Mouse (Mus musculus) E14TG2a.4 (cell line): ENCODE results near the gene Polm.

Experiments
- H3K27me3 ChIP-seq: 2 replicates; pipeline ENCODE4 v1.6.1; 2014; ENCODE audit warnings: low read length, control low read depth; ENCODE audit not compliant: insufficient read depth
- H3K36me3 ChIP-seq: 2 replicates; pipeline ENCODE4 v1.6.1; 2014; ENCODE audit warnings: low read length, control low read depth; ENCODE audit not compliant: insufficient read depth
- H3K4me1 ChIP-seq: replicated peaks from 2 replicates; pipeline ENCODE4 v1.6.1; 2014; ENCODE audit warnings: low read depth, low read length, control low read depth
- H3K4me3 ChIP-seq: replicated peaks from 2 replicates; pipeline ENCODE4 v1.5.1; 2014; ENCODE audit warnings: mild to moderate bottlenecking, low read length
- H3K9me3 ChIP-seq: 2 replicates; pipeline ENCODE4 v1.6.1; 2014; ENCODE audit warnings: low read length, control low read depth
- CTCF ChIP-seq: conservative IDR thresholded peaks from 2 replicates; pipeline ENCODE4 v1.5.1; 2014; ENCODE audit warnings: low read length
- NANOG ChIP-seq: IDR thresholded peaks from 2 replicates; pipeline ENCODE4 v1.6.1; 2014; ENCODE audit warnings: borderline replicate concordance, low read length, mixed read lengths
- POU5F1 ChIP-seq: IDR thresholded peaks from 2 replicates; pipeline ENCODE4 v1.6.1; 2014; ENCODE audit warnings: low read length, borderline replicate concordance

Gene Polm

GRCm38 (mm10) chr11:5860639-5861038, 22.8 kb upstream of the Polm start:
- Histone ChIP-seq H3K36me3 (peaks cover 14% of the 10 kb centered on the region), H3K9me3 (no peaks in the 10 kb centered on the region), H3K27me3 (peaks cover 63% of the 10 kb centered on the region), H3K4me3 (no peak overlapping the region), H3K4me1 (peaks cover 38% of the 10 kb centered on the region)
- TF ChIP-seq POU5F1 (no peak), NANOG (no peak), CTCF (no peak)

- H3K27me3 ChIP-seq, result peaks cover 58% of the 10 kb centered on the region
- no peak for TF ChIP-seq POU5F1
- TF ChIP-seq NANOG, result no peak
- TF ChIP-seq CTCF, result no peak
- peaks cover 8% of the 10 kb centered on the region for H3K36me3 ChIP-seq
- H3K4me1 ChIP-seq, result peaks cover 44% of the 10 kb centered on the region
- H3K4me3 ChIP-seq, result no peak overlapping the region
- no peaks in the 10 kb centered on the region for H3K9me3 ChIP-seq
These were observed 22.2 kb upstream of the Polm start for GRCm38 (mm10) chr11:5859883-5860550.

GRCm38 (mm10) chr11:5858723-5859122, 20.9 kb upstream of the Polm start:
- Histone ChIP-seq H3K4me1 (peaks cover 57% of the 10 kb centered on the region), H3K9me3 (no peaks in the 10 kb centered on the region), H3K27me3 (peaks cover 47% of the 10 kb centered on the region), H3K4me3 (no peak overlapping the region), H3K36me3 (no peaks in the 10 kb centered on the region; the same call in 1 of the 2 replicates)
- TF ChIP-seq POU5F1 (no peak), NANOG (no peak), CTCF (peak; percentile 90)

GRCm38 (mm10) chr11:5856479-5857130, 18.8 kb upstream of the Polm start:
- Histone ChIP-seq H3K4me1 (peaks cover 53% of the 10 kb centered on the region), H3K4me3 (0 out of 2 replicates have a peak overlapping the region, but pooled peaks have one; percentile 23), H3K36me3 (no peaks in the 10 kb centered on the region), H3K9me3 (no peaks in the 10 kb centered on the region), H3K27me3 (peaks cover 26% of the 10 kb centered on the region)
- TF ChIP-seq POU5F1 (no peak), NANOG (no peak), CTCF (no peak)

GRCm38 (mm10) chr11:5855902-5856301, 18.1 kb upstream of the Polm start:
- Histone ChIP-seq H3K4me3 (peak overlapping the region; percentile 23; the same call in 1 of the 2 replicates), H3K36me3 (no peaks in the 10 kb centered on the region), H3K27me3 (peaks cover 19% of the 10 kb centered on the region), H3K4me1 (peaks cover 47% of the 10 kb centered on the region), H3K9me3 (no peaks in the 10 kb centered on the region)
- TF ChIP-seq NANOG, result no peak
- TF ChIP-seq POU5F1, result no peak
- TF ChIP-seq CTCF, result no peak

- Histone ChIP-seq H3K27me3 (peaks cover 14% of the 10 kb centered on the region), H3K9me3 (no peaks in the 10 kb centered on the region), H3K4me3 (0 out of 2 replicates have a peak overlapping the region, but pooled peaks have one; percentile 23), H3K36me3 (no peaks in the 10 kb centered on the region), H3K4me1 (peaks cover 43% of the 10 kb centered on the region)
- TF ChIP-seq NANOG (peak; percentile 52; the same call in 1 of the 2 replicates), POU5F1 (no peak), CTCF (no peak)
These were observed 17.7 kb upstream of the Polm start for GRCm38 (mm10) chr11:5855481-5855880.

- H3K9me3 ChIP-seq, result peaks cover 2% of the 10 kb centered on the region
- no peak overlapping the region for H3K4me3 ChIP-seq
- H3K27me3 ChIP-seq, result no peaks in the 10 kb centered on the region
- no peaks in the 10 kb centered on the region for H3K36me3 ChIP-seq
- TF ChIP-seq NANOG (no peak), POU5F1 (no peak), CTCF (no peak)
- H3K4me1 ChIP-seq, result peaks cover 61% of the 10 kb centered on the region
These were observed 14.5 kb upstream of the Polm start for GRCm38 (mm10) chr11:5852314-5852713.

- Histone ChIP-seq H3K4me1 (peaks cover 53% of the 10 kb centered on the region), H3K36me3 (no peaks in the 10 kb centered on the region), H3K4me3 (no peak overlapping the region), H3K27me3 (no peaks in the 10 kb centered on the region), H3K9me3 (peaks cover 13% of the 10 kb centered on the region)
- TF ChIP-seq NANOG, result no peak
- no peak for TF ChIP-seq CTCF
- TF ChIP-seq POU5F1, result no peak
These were observed 13.4 kb upstream of the Polm start for GRCm38 (mm10) chr11:5851021-5851736.
